Mouse (Mus musculus): ENCODE results near the gene Rgl2.
A peak's percentile ranks its signal among the peaks of the same experiment; 100 is the strongest.

Rgl2 gene

DNA sequence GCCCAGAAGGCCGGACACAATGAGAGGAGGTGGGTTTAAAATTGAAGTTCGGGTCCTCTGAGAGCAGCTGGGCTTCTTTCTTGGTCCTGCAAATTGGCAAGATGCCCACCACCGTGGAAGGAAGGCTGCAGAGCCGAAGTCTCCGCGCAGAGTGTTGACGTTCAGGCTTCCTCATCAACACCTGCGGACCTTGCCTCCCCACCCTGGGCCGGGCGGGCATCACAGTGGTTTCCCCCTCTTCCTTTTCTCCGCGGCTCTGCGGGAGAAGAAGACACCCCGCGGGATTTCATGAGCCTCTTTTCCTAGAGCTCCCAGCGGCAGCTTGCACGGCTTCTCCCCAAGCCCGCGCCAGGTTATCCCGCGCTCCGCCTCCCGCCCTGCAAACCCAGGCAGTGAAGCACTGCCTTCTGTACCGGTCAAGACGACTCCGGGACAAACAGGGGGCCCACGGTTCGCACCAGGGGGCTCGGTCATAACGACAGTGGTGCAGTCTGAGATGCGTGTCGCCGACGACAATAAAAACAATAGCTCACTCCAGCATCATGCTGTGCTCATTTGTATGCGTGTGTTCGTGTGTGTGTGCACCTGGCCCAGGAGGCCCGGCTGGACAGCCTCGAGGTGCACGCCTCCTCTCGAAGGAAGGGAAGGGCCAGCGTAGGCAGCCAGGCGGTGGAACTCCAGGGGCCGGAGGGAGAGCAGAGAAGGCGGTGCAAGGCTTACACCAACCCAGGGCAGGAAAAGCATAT lies 20.8 kb upstream of the Rgl2 start:
- peak; percentile 51 to 56 for DNase-seq (ENCODE audit: low spot score in 2 of 2)

- peak; percentile 95 to 97 for DNase-seq (ENCODE audit: low spot score in 2 of 2)
Observed at GRCm38 (mm10) chr17:33909077-33909868, 20.1 kb upstream of the Rgl2 start, which contains the start of gene Daxx. TSS of gene Daxx (plus strand) at chr17:33909414.

DNA sequence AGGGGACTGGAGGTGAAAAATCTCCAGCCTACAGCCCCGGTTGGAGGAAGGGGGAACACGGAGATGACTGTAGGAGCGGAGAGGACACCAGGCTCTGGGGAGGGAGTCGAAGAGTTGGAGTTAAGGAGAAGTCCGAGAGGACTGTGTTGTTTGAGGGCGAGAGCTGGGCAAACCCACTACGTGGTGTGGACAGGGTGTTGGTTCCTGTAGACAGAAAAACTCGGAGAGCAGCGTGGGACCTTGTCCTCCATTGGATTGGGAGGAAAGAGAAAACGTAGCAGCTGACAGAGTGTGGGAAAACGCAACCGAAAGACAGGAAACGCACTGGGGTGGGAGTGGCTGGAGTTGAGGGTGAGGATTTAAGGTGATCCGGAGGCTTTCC lies 19.5 kb upstream of the Rgl2 start:
- DNase-seq (ENCODE audit: low spot score in 2 of 2), result no peak

DNA sequence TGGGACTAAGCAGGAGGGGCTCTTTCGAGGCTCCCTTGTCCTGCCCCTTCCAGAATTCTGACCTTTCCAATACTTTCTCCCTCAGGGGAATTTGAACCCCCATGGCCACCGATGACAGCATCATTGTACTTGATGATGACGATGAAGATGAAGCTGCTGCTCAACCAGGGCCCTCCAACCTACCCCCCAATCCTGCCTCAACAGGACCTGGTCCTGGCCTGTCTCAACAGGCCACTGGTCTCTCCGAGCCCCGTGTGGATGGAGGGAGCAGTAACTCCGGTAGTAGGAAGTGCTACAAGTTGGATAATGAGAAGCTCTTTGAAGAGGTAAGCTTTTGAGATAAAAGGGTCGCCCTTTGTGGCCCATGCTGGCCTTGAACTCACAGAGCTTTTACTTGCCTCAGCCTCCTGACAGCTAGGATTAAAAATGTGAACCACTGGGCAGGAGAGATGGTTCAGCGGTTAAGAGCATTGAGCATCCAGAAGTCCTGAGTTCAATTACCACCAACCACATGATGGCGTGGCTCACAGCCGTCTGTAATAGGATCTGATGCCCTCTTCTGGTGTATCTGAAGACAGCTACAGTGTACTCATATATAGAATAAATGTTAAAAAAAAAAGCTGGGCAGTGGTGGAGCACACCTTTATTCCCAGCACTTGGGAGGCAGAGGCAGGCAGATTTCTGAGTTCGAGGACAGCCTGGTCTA lies 18.8 kb upstream of the Rgl2 start:
- no peak for DNase-seq (ENCODE audit: low spot score in 2 of 2)

DNA sequence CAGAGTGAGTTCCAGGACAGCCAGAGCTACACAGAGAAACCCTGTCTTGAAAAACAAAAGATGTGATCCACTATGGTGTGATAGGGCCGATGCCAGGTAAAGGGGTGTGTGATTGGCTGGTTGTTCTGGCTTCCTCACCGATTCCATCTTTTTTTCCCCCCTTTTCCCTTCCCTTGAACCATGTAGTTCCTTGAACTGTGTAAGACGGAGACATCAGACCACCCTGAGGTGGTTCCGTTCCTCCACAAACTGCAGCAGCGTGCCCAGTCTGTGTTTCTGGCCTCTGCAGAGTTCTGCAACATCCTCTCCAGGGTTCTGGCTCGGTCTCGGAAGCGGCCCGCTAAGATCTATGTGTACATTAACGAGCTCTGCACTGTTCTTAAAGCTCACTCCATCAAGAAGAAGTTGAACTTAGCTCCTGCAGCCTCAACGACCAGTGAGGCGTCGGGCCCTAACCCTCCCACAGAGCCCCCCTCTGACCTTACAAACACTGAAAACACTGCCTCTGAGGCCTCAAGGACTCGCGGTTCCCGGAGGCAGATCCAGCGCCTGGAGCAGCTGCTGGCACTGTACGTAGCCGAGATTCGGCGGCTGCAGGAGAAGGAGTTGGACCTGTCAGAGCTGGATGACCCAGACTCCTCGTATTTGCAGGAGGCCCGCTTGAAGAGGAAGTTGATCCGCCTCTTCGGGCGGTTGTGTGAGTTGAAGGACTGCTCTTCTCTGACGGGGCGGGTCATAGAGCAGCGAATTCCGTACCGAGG lies 18.1 kb upstream of the Rgl2 start:
- DNase-seq (ENCODE audit: low spot score in 2 of 2), result peak in 1 of 2 experiments; percentile 5

GRCm38 (mm10) chr17:33911813-33912414 lies 17.4 kb upstream of the Rgl2 start:
- no peak for DNase-seq (ENCODE audit: low spot score in 2 of 2)

DNA sequence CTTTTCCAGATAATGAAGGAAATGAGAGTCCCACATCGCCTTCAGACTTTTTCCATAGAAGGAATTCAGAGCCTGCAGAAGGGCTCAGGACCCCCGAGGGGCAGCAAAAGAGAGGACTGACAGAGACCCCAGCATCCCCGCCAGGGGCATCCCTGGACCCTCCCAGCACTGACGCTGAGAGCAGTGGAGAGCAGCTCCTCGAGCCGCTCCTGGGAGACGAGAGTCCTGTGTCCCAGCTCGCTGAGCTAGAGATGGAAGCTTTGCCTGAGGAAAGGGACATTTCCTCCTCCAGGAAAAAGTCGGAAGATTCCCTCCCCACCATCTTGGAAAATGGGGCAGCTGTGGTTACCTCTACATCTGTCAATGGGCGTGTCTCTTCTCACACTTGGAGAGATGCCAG lies 16.1 kb upstream of the Rgl2 start:
- DNase-seq (ENCODE audit: low spot score in 2 of 2), result no peak

DNA sequence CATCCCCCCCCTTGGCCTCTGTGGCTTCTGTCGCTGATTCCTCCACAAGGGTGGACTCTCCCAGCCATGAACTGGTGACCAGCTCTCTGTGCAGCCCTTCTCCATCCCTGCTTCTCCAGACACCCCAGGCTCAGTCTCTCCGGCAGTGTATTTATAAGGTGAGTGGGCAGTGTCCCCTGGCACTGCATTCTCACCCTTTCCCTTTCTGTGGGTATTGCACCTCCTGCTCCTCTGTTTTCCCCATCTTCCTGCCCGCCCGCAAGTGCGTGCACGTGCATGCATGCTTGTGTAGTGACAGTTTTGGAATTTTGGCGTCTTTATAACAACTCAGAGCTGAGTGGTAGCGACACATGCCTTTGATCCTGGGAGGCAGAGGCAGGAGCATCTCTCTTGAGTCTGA lies 15.4 kb upstream of the Rgl2 start:
- no peak for DNase-seq (ENCODE audit: low spot score in 2 of 2)

DNA sequence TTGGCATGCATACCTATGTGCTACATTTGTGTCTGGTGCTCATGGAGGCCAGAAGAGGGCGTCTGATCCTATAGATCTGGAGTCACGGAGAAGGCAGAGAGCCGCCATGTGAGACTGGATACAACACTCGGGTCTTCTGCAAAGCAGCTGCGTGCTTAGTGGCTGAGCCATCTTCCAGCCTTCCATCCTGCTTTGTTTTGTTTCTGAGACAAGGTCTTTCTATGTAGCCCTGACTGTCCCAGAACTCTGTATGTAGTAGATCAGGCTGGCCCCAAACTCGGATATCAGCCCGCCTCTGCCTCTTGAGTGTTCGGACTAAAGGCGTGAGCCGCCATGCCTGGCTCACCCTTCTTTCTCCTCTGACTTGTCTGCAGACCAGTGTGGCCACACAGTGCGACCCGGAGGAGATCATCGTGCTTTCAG lies 14.4 kb upstream of the Rgl2 start:
- no peak for DNase-seq (ENCODE audit: low spot score in 2 of 2)

DNA sequence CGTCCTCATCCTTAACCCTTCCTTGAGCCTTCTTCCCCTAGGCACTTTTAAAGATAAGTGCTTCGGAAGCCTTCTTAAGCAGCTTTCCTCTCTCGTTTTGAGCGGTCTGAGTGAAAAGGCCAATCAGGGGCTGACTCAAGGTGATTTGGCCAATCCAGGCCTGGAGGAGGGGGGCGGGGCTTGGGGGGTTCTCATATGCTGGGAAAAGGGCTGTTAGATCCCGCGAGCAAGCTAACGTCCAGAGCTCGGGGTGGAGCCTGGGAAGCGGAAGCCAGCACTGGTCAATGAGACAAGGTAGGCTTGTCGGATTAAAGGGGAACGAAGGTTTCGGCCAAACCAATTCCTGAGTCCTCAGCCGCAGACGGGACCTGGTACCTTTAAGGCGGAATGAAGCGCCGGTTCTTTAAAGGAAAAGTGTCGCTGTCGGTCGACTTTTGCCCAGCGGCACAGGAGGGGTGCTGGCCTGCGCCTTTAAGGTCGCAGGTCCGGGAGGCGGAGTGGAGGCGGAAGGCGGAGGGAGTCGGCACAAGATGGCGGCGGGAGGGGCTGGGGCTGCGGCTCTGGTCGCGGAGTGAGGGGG lies 13.6 kb upstream of the Rgl2 start, which contains the start of the genes Tapbp and Zbtb22:
Gene Tapbp, plus strand, starts transcription at position 229 of the 580 bp plus-strand sequence.
Gene Zbtb22, plus strand, starts transcription at position 234 of the 580 bp plus-strand sequence.
- DNase-seq (ENCODE audit: low spot score in 2 of 2), result peak; percentile 93 to 97

- DNase-seq (ENCODE audit: low spot score in 2 of 2), result no peak
Observed at GRCm38 (mm10) chr17:33916294-33916693, 13.0 kb upstream of the Rgl2 start.

- DNase-seq (ENCODE audit: low spot score in 2 of 2), result peak in 1 of 2 experiments; percentile 18
Observed at GRCm38 (mm10) chr17:33916847-33917655, 12.3 kb upstream of the Rgl2 start.

GRCm38 (mm10) chr17:33917656-33918292 lies 11.6 kb upstream of the Rgl2 start:
- DNase-seq (ENCODE audit: low spot score in 2 of 2), result no peak

- DNase-seq (ENCODE audit: low spot score in 2 of 2), result no peak
Observed at GRCm38 (mm10) chr17:33918293-33919203, 10.8 kb upstream of the Rgl2 start.

GRCm38 (mm10) chr17:33919351-33920281 lies 9.7 kb upstream of the Rgl2 start:
- peak in 1 of 2 experiments; percentile 37 for DNase-seq (ENCODE audit: low spot score in 2 of 2)

GRCm38 (mm10) chr17:33920282-33921097 lies 8.9 kb upstream of the Rgl2 start:
- peak; percentile 48 to 70 for DNase-seq (ENCODE audit: low spot score in 2 of 2)
